Mouse (Mus musculus) forebrain, embryonic 10.5 days (tissue): ENCODE results near the gene Hyal2. TPM values are rescaled to one million over a fixed set of nuclear protein-coding genes. Genes with fewer than 3 reads are reported as not detected.

Experiments used
- DNase-seq: peaks from one replicate; pipeline ENCODE4 v3.0.0-alpha.2; 2017; ENCODE audit warnings: low spot score; ENCODE audit errors: extremely low spot score
- H3K27ac ChIP-seq: fragments of 300-500 bp; sonication (generic); 2 replicates; pipeline ENCODE4 v1.5.1; 2016; ENCODE audit warnings: mild to moderate bottlenecking
- H3K27me3 ChIP-seq: fragments of 300-500 bp; sonication (generic); 2 replicates; pipeline ENCODE4 v1.6.1; 2016; ENCODE audit warnings: mild to moderate bottlenecking; ENCODE audit not compliant: poor library complexity, severe bottlenecking
- H3K36me3 ChIP-seq: fragments of 300-500 bp; sonication (generic); replicated peaks from 2 replicates; pipeline ENCODE4 v1.6.1; 2016; ENCODE audit warnings: mild to moderate bottlenecking, moderate library complexity
- H3K4me1 ChIP-seq: fragments of 300-500 bp; sonication (generic); 2 replicates; pipeline ENCODE4 v1.6.1; 2016
- H3K4me3 ChIP-seq: fragments of 300-500 bp; sonication (generic); 2 replicates; pipeline ENCODE4 v1.5.1; 2016; ENCODE audit warnings: mild to moderate bottlenecking, moderate library complexity
- H3K9me3 ChIP-seq: fragments of 300-500 bp; sonication (generic); 2 replicates; pipeline ENCODE4 v1.6.1; 2016; ENCODE audit warnings: mild to moderate bottlenecking, moderate library complexity
- WGBS: fragments of 180-500 bp; shearing (Covaris S2); methylation state at CpG from one replicate; pipeline ENCODE4 v1.1.7; 2016; 5-methylcytosine and 5-hydroxymethylcytosine counted together
- polyA plus RNA-seq: library from polyadenylated mRNA; unstranded; fragments of >200 nt; fragmentation: Nextera tagmentation; extraction: Ambion mirVana; gene quantifications from 2 replicates; pipeline ENCODE4 v1.2.1, GENCODE M21; 2016

Hyal2 gene
- polyA plus RNA-seq, 1 experiment from 2014 or later = 147 TPM

DNA sequence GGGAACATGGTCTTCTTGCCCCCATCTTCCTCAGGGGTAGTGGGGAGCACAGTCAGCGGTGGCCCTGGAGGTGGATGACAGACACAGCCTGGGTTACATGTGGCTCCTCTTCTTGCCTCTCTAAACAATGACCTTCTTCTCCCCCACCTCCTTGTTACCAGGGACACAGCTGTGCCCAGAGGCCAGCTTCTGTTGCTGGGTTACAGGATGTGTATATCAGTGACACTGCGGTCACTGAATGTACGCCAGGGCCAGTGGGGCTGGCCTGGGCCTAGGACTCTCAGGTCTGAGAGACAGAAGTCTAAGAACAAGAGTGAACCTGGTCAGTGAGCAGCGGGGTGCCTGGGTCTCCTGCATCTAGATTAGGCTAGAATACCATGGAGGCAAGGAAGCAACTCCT, 47.3 kb downstream of the Hyal2 start:
- Histone ChIP-seq H3K27ac (peak overlapping the region; percentile 67; the same call in 1 of the 2 replicates), H3K36me3 (peaks cover 66% of the 10 kb centered on the region), H3K27me3 (no peaks in the 10 kb centered on the region), H3K9me3 (no peaks in the 10 kb centered on the region), H3K4me1 (peaks cover 71% of the 10 kb centered on the region), H3K4me3 (no peak overlapping the region)
- WGBS = 81% methylated on average over 4 of the region's 4 CpGs
- no peak for DNase-seq

DNA sequence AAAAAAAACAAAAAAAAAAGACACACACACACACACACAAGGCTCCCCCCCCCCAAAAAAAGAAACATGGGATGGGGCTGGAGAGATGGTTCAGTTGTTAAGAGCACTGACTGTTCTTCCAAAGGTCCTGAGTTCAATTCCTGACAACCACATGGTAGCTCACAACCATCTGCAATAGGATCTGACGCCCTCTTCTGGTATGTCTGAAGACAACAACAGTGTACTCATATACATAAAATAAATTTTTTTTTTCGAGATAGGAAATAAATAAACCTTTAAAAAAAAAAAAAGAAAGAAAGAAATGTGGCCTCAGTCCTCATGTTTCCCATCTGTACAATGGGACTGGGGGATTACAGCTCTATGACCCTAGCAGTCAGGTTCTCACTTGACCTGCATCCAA, 49.7 kb downstream of the Hyal2 start:
- H3K27ac ChIP-seq = no peak overlapping the region
- DNase-seq = no peak
- no peaks in the 10 kb centered on the region for H3K27me3 ChIP-seq
- H3K4me3 ChIP-seq = no peak overlapping the region
- peaks cover 89% of the 10 kb centered on the region for H3K36me3 ChIP-seq
- H3K9me3 ChIP-seq = no peaks in the 10 kb centered on the region
- H3K4me1 ChIP-seq = peaks cover 49% of the 10 kb centered on the region
- 75% methylated on average over 2 of the region's 2 CpGs for WGBS

DNA sequence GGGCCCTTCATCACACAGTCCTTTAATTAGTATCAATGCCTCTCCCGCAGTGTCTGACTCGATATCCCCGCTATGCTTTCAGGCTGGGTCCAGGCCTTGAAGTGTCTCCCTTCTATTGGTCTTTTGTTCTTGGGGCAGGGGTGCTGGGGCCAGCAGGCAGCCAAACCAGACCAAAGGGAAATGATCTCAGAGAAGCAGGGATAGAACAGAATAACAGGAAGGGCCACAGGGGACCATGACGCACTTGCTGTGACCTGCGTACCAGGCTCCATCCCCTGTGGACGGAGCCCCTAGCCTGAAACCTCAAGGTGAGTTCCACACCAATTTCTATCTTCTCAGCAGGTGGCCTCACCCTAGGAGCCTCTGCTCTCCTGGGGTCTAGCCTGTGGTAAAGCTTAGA, 50.4 kb downstream of the Hyal2 start:
- Histone ChIP-seq H3K36me3 (peaks cover 95% of the 10 kb centered on the region), H3K4me3 (no peak overlapping the region), H3K27ac (no peak overlapping the region), H3K4me1 (peaks cover 42% of the 10 kb centered on the region), H3K27me3 (no peaks in the 10 kb centered on the region), H3K9me3 (no peaks in the 10 kb centered on the region)
- DNase-seq = no peak
- 96% methylated on average over 6 of the region's 6 CpGs for WGBS

DNA sequence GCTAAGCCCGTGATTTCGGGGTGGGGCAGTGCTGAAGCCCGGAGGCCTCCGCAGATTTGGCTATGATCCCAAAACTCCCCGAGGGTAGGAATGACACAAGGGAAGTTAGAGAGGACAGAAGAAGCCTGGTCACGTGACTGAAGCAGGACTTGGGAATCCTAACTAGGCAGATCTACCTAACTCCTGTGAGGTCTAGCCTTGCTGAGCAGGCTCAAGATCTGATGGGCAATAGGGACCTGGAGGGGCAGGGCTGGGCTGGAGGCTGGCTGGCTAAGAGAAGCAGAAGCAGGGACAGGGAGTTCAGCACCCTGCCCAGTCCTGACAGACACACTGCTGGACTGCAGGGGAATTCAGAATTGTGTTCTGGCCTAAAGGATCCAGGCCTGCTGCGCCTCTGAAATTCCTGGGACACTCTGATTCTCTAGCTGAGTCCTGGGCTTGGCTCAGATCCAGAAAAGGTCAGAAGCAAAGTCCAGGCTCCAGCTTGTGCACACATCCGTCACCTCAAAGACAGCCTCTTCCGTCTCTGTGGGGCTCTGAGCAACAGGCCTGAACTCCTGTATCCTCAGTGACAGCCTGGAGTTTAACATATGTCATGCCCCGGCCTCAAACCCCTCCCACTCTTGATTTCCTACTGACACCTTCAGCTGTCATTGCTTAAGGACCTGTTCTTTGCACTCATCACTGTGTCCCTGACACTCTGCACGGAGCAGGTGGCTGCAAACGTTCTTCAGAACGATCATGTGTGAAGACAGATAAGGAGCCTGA, 51.2 kb downstream of the Hyal2 start:
- no peak for DNase-seq
- no peak overlapping the region for H3K4me3 ChIP-seq
- peaks cover 36% of the 10 kb centered on the region for H3K4me1 ChIP-seq
- peaks cover 99% of the 10 kb centered on the region for H3K36me3 ChIP-seq
- no peaks in the 10 kb centered on the region for H3K27me3 ChIP-seq
- no peaks in the 10 kb centered on the region for H3K9me3 ChIP-seq
- 0 out of 2 replicates have a peak overlapping the region, but pooled peaks have one; percentile 8 for H3K27ac ChIP-seq
- WGBS = 86% methylated on average over 13 of the region's 13 CpGs

DNA sequence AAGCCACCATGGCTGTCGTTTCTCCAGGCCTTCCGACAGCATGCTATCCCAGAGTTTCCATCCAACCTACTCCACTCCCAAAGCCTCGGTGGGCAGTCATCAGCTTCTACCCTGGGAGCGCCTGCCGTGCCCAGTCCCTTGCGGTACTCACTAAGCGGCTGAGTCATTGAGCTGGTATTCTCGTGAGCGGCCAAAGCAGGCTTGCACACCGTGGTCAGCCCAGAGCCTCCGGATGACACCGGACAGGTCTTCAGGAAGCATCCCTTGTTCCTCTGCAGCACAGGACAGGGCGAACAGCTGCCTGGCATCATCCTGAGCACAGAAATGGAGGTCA, 51.8 kb downstream of the Hyal2 start:
- WGBS = 90% methylated on average over 13 of the region's 13 CpGs
- no peak overlapping the region for H3K27ac ChIP-seq
- H3K36me3 ChIP-seq = peaks cover 99% of the 10 kb centered on the region
- no peak overlapping the region for H3K4me3 ChIP-seq
- no peaks in the 10 kb centered on the region for H3K9me3 ChIP-seq
- peaks cover 36% of the 10 kb centered on the region for H3K4me1 ChIP-seq
- DNase-seq = no peak
- no peaks in the 10 kb centered on the region for H3K27me3 ChIP-seq

DNA sequence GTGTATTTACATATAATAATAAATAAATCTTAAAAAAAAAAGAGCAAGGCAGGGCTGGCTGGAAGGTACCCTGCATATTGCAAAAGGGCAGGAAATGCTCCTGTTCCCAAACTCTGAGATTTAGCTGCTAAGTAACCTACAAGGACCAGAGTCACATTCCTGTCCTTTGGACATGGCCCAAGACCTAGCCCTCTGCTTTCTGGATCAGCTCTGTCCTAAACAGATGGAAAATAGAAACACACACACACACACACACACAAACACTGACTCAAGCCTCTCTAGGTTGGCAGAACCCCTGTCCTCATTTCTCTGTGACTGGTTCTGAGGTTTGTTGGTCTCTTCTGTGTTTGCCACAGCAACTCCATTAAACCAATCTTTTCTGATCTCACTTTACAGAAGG, 53.2 kb downstream of the Hyal2 start:
- no peaks in the 10 kb centered on the region for H3K9me3 ChIP-seq
- H3K27ac ChIP-seq = no peak overlapping the region
- no peak overlapping the region for H3K4me3 ChIP-seq
- peaks cover 99% of the 10 kb centered on the region for H3K36me3 ChIP-seq
- H3K27me3 ChIP-seq = no peaks in the 10 kb centered on the region
- no peak for DNase-seq
- peaks cover 36% of the 10 kb centered on the region for H3K4me1 ChIP-seq

Other genes with a start within 250 kb of the Hyal2 start
- 13.5 and 13.7 TPM in 2 replicates for gene Hemk1, start 229.6 kb upstream of the Hyal2 start, polyA plus RNA-seq
- 1.0 and 1.6 TPM in 2 replicates for gene 6430571L13Rik, start 227.3 kb upstream of the Hyal2 start, polyA plus RNA-seq
- gene Cacna2d2, start 168.3 kb upstream of the Hyal2 start, polyA plus RNA-seq = 1.0 and 1.2 TPM in 2 replicates
- gene Tmem115, start 34.0 kb upstream of the Hyal2 start, polyA plus RNA-seq = 33.0 and 35.8 TPM in 2 replicates
- 20.4 and 21.0 TPM in 2 replicates for gene Cyb561d2, start 25.8 kb upstream of the Hyal2 start, polyA plus RNA-seq
- 36.7 and 37.3 TPM in 2 replicates for gene Nprl2, start 25.7 kb upstream of the Hyal2 start, polyA plus RNA-seq
- gene Zmynd10, start 20.6 kb upstream of the Hyal2 start, polyA plus RNA-seq = 0.74 and 1.4 TPM in 2 replicates
- 57.4 and 59.6 TPM in 2 replicates for gene Rassf1, start 16.4 kb upstream of the Hyal2 start, polyA plus RNA-seq
- 73.3 and 74.1 TPM in 2 replicates for gene Tusc2, start 4.7 kb upstream of the Hyal2 start, polyA plus RNA-seq
- 6.8 and 7.4 TPM in 2 replicates for gene Hyal1, start 9.0 kb downstream of the Hyal2 start, polyA plus RNA-seq
- 13.9 and 17.9 TPM in 2 replicates for gene Naa80, start 10.9 kb downstream of the Hyal2 start, polyA plus RNA-seq
- 0.42 and 0.47 TPM in 2 replicates for gene Hyal3, start 12.9 kb downstream of the Hyal2 start, polyA plus RNA-seq
- gene Ifrd2, start 19.7 kb downstream of the Hyal2 start, polyA plus RNA-seq = 58.6 and 66.8 TPM in 2 replicates
- 1.4 and 2.0 TPM in 2 replicates for gene Sema3b, start 41.3 kb downstream of the Hyal2 start, polyA plus RNA-seq
- 526 and 533 TPM in 2 replicates for gene Gnai2, start 67.4 kb downstream of the Hyal2 start, polyA plus RNA-seq
- 8.8 and 9.0 TPM in 2 replicates for gene Slc38a3, start 101.6 kb downstream of the Hyal2 start, polyA plus RNA-seq
- 3.9 and 4.1 TPM in 2 replicates for gene Gnat1, start 111.8 kb downstream of the Hyal2 start, polyA plus RNA-seq
- gene Sema3f, start 142.5 kb downstream of the Hyal2 start, polyA plus RNA-seq = 10.0 and 11.2 TPM in 2 replicates
- 185 and 192 TPM in 2 replicates for gene Rbm5, start 203.1 kb downstream of the Hyal2 start, polyA plus RNA-seq